Mouse (Mus musculus) testis, adult 2 months (tissue): Measurements from ENCODE around the gene Mdga1. TPM values are rescaled to one million over a fixed set of nuclear protein-coding genes. Genes with fewer than 3 reads are reported as not detected.

Source experiments
- H3K27ac ChIP-seq: fragments of 200-500 bp; 2 replicates; pipeline ENCODE4 v1.5.1; 2012; ENCODE audit warnings: low read depth, low read length; ENCODE audit not compliant: control insufficient read depth, insufficient read depth
- H3K27me3 ChIP-seq: fragments of 200-500 bp; 2 replicates; pipeline ENCODE4 v1.6.1; 2012; ENCODE audit warnings: mild to moderate bottlenecking, low read length, moderate library complexity; ENCODE audit not compliant: control insufficient read depth, insufficient read depth
- H3K36me3 ChIP-seq: fragments of 200-500 bp; 2 replicates; pipeline ENCODE4 v1.6.1; 2012; ENCODE audit warnings: mild to moderate bottlenecking, low read length; ENCODE audit not compliant: control insufficient read depth, insufficient read depth
- H3K4me1 ChIP-seq: fragments of 200-500 bp; 2 replicates; pipeline ENCODE4 v1.6.1; 2012; ENCODE audit warnings: low read length; ENCODE audit not compliant: control insufficient read depth, insufficient read depth
- H3K4me3 ChIP-seq: fragments of 200-500 bp; 2 replicates; pipeline ENCODE4 v1.5.1; 2012; ENCODE audit warnings: low read depth, mild to moderate bottlenecking, low read length, moderate library complexity, mixed read lengths; ENCODE audit not compliant: control insufficient read depth
- CTCF ChIP-seq: fragments of 200-500 bp; IDR thresholded peaks from 2 replicates; pipeline ENCODE4 v1.5.1; 2012; ENCODE audit warnings: low read depth, mild to moderate bottlenecking, inconsistent platforms, low read length, moderate library complexity; ENCODE audit not compliant: control insufficient read depth, insufficient read depth, insufficient replicate concordance
- POLR2A ChIP-seq: fragments of 200-500 bp; IDR thresholded peaks from 2 replicates; pipeline ENCODE4 v1.6.1; 2012; ENCODE audit warnings: low read depth, mild to moderate bottlenecking, inconsistent platforms, low read length, moderate library complexity; ENCODE audit not compliant: control insufficient read depth
- polyA plus RNA-seq: library from polyadenylated mRNA; depleted of rRNA; stranded (reverse); fragments of >200 nt; gene quantifications from 2 replicates; pipeline ENCODE4 v1.2.3, GENCODE M21; 2012

The Mdga1 gene
- polyA plus RNA-seq, 1 experiment = 0.42 TPM

- H3K27me3 ChIP-seq = no peaks in the 10 kb centered on the region
- no peaks in the 10 kb centered on the region for H3K36me3 ChIP-seq
- H3K4me1 ChIP-seq = no peaks in the 10 kb centered on the region
- H3K27ac ChIP-seq = no peak overlapping the region
- TF ChIP-seq CTCF (peak; percentile 29; the same call in 1 of the 2 replicates), POLR2A (no peak)
- no peak overlapping the region for H3K4me3 ChIP-seq
Measured at GRCm38 (mm10) chr17:29864440-29864839, 105.4 kb downstream of the Mdga1 start.

DNA sequence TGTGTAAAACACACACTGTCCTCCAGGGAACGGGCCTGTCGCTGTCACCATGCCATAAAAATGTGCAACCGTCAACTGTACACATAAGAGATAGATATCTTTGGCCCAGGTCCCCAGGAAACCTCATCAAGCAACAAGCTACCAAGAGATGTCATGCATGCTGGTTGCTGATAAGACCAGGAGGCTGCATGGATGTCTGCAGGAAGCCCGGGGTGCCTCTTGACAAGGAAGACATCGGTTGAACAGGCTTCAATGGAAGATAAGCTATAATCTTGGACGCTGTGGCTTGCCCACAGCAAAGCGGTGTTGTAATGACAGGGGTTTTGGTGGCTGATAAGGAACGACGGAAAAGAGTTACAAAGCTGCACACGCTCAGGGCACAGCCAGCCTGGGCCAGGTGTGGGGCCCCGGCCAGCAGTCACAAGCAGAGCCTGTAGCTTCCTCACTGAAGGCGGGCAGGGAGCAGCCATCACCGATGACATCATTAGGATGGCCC lies 110.1 kb downstream of the Mdga1 start:
- no peak overlapping the region for H3K27ac ChIP-seq
- no peak overlapping the region for H3K4me3 ChIP-seq
- peaks cover 2% of the 10 kb centered on the region; the same call in 1 of the 2 replicates for H3K4me1 ChIP-seq
- no peaks in the 10 kb centered on the region for H3K36me3 ChIP-seq
- TF ChIP-seq POLR2A (no peak), CTCF (no peak)
- no peaks in the 10 kb centered on the region for H3K27me3 ChIP-seq

- H3K27me3 ChIP-seq = no peaks in the 10 kb centered on the region
- H3K4me3 ChIP-seq = no peak overlapping the region
- peaks cover 2% of the 10 kb centered on the region; the same call in 1 of the 2 replicates for H3K4me1 ChIP-seq
- H3K27ac ChIP-seq = no peak overlapping the region
- TF ChIP-seq POLR2A (no peak), CTCF (peak; percentile 32; the same call in 1 of the 2 replicates)
- no peaks in the 10 kb centered on the region for H3K36me3 ChIP-seq
Measured at GRCm38 (mm10) chr17:29858764-29859163, 111.1 kb downstream of the Mdga1 start.

DNA sequence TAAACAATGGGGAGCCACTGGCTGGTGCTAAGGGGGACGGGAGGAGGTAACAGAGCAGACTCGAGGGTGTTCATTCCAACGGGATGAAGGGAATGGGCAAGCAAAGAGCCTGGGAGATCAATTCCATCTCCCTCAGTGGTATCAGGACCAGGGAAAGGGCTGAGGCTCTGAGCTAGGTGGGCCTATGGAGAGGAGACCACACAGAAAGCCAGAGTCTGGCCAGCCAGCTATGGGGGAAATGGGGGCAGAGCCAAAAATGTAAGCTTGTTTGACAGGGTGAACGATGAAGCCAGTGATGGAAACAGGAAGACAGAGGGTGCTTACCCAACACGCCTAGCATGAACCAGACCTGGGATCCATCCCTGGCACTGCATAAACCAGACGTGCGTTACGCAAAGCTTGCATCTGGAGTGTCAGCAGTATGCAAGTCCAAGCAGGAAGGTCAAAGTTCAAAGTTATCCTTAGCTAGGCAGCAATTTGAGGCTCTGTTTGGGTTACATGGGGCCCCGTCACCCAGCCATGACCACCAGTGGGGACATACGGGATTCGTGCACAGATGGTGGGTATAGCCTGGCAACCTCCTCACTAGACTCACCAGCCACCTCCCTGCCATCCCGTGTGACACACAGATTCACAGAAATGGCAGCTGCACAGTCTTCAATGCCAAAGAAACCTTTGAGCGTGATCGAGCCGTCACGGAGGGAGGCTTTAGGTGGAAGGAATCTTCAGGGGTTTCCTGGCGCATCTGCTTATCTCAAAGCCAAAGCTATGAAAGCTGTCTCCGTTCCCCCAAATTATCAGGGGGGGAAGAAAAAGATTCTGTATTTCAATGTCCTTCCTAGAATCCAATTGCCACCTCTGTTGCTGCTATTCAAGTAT lies 113.9 kb downstream of the Mdga1 start:
- Histone ChIP-seq H3K27me3 (no peaks in the 10 kb centered on the region), H3K4me3 (no peak overlapping the region), H3K27ac (no peak overlapping the region), H3K4me1 (peaks cover 8% of the 10 kb centered on the region), H3K36me3 (no peaks in the 10 kb centered on the region)
- TF ChIP-seq POLR2A (no peak), CTCF (no peak)

DNA sequence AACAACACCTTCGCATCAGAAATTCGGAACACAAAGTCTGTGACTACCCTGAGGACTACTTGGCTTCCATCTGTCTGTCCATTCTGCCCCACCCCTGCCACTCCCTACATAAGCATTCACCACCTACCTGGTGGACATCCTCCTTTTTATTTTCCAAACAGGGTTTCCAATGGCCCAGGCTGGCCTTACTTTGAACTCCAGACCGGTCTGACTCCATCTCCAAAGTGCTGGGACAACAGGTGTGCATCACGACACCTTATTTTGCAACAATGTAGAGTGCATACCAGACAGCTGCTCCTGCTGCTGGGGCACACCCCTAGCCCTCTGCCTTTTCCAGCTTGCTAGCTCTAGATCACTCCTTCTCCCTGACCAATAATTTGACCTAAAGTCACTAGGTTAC lies 115.1 kb downstream of the Mdga1 start:
- H3K4me1 ChIP-seq = peaks cover 8% of the 10 kb centered on the region
- no peak for TF ChIP-seq POLR2A
- H3K27ac ChIP-seq = no peak overlapping the region
- no peaks in the 10 kb centered on the region for H3K27me3 ChIP-seq
- H3K4me3 ChIP-seq = no peak overlapping the region
- no peaks in the 10 kb centered on the region for H3K36me3 ChIP-seq

GRCm38 (mm10) chr17:29854388-29854787 lies 115.5 kb downstream of the Mdga1 start:
- no peaks in the 10 kb centered on the region for H3K36me3 ChIP-seq
- H3K27ac ChIP-seq = no peak overlapping the region
- no peak overlapping the region for H3K4me3 ChIP-seq
- H3K4me1 ChIP-seq = peaks cover 8% of the 10 kb centered on the region
- TF ChIP-seq POLR2A (no peak), CTCF (no peak)
- no peaks in the 10 kb centered on the region for H3K27me3 ChIP-seq

DNA sequence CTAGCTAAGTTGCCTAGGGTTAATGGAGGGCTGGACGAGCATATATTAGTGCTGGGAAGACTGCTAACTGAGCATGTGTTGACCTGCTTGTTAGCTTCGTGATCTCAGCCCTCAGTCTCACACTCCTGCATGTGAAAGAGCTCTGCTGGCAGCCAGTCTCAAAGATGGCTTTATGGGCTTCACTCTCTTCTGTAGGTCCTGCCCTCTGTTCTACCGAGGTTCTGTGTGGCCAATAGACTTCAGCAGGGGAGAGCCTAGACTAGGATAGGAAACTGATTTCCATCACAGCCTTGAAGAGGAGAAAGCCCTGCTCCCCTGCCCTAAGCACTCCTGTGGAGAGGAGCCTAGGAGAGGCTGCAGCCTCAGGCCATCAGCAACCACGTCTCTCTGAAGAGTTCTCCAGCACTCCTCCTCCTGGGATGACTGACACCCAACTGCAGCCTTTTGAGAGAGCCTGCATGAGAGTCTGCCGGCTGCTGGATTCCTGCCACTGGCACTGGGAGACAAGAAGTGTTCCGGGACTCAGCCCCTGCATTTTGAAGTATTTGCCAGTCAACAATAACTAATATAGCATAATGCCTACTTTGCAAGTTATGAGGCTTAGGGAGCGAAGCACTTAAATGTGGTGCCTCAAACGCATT lies 116.9 kb downstream of the Mdga1 start:
- TF ChIP-seq POLR2A (no peak), CTCF (no peak)
- Histone ChIP-seq H3K27me3 (no peaks in the 10 kb centered on the region), H3K4me1 (peaks cover 8% of the 10 kb centered on the region), H3K4me3 (no peak overlapping the region), H3K36me3 (no peaks in the 10 kb centered on the region), H3K27ac (no peak overlapping the region)
